Mouse (Mus musculus) midbrain, postnatal 0 days (tissue): ENCODE results near the gene Rxfp2. TPM values are rescaled to one million over a fixed set of nuclear protein-coding genes. Genes with fewer than 3 reads are reported as not detected.

ENCODE experiments used
- ATAC-seq: fragments of 200-750 bp; cut with Nextera tagmentation; 2 replicates; pipeline ENCODE4 v1.8.0; 2017; ENCODE audit warnings: moderate number of reproducible peaks, mild to moderate bottlenecking, moderate TSS enrichment, moderate library complexity; ENCODE audit not compliant: low FRiP score
- DNase-seq: peaks from one replicate; pipeline ENCODE4 v3.0.0-alpha.2; 2015; ENCODE audit warnings: low spot score
- H3K27ac ChIP-seq: fragments of 300-500 bp; sonication (generic); 2 replicates; pipeline ENCODE4 v1.5.1; 2014; ENCODE audit warnings: low read depth, mild to moderate bottlenecking, low read length, mixed read lengths
- H3K27me3 ChIP-seq: fragments of 300-500 bp; sonication (generic); 2 replicates; pipeline ENCODE4 v1.6.1; 2014; ENCODE audit warnings: low read length, control low read depth, mixed read lengths; ENCODE audit not compliant: insufficient read depth
- H3K36me3 ChIP-seq: fragments of 300-500 bp; sonication (generic); 2 replicates; pipeline ENCODE4 v1.6.1; 2014; ENCODE audit warnings: low read length, control low read depth, mixed read lengths; ENCODE audit not compliant: insufficient read depth
- H3K4me1 ChIP-seq: fragments of 300-500 bp; sonication (generic); 2 replicates; pipeline ENCODE4 v1.6.1; 2014; ENCODE audit warnings: mild to moderate bottlenecking, control low read depth, antibody characterized with exemption, low read length, mixed read lengths; ENCODE audit not compliant: insufficient read depth
- H3K4me2 ChIP-seq: fragments of 300-500 bp; sonication (generic); 2 replicates; pipeline ENCODE4 v1.6.1; 2014; ENCODE audit warnings: low read depth, mild to moderate bottlenecking, low read length, mixed read lengths; ENCODE audit not compliant: poor library complexity, severe bottlenecking
- H3K4me3 ChIP-seq: fragments of 300-500 bp; sonication (generic); 2 replicates; pipeline ENCODE4 v1.5.1; 2014; ENCODE audit warnings: low read depth, mild to moderate bottlenecking, low read length, moderate library complexity
- H3K9ac ChIP-seq: fragments of 300-500 bp; sonication (generic); replicated peaks from 2 replicates; pipeline ENCODE4 v1.6.1; 2014; ENCODE audit warnings: mild to moderate bottlenecking, low read length, moderate library complexity, mixed read lengths; ENCODE audit not compliant: poor library complexity, severe bottlenecking
- H3K9me3 ChIP-seq: fragments of 300-500 bp; sonication (generic); 2 replicates; pipeline ENCODE4 v1.6.1; 2016; ENCODE audit warnings: low read length, control low read depth
- CTCF ChIP-seq: IDR thresholded peaks from 2 replicates; pipeline ENCODE4 v1.5.1; 2016; ENCODE audit warnings: antibody characterized with exemption, mild to moderate bottlenecking
- WGBS: fragments of 180-500 bp; shearing (Covaris S2); extraction: QIAGEN DNeasy Blood & Tissue Kit; methylation state at CpG from one replicate; pipeline ENCODE4 v1.1.7; 2014; 5-methylcytosine and 5-hydroxymethylcytosine counted together
- polyA plus RNA-seq: library from polyadenylated mRNA; unstranded; fragments of >200 nt; fragmentation: Nextera tagmentation; extraction: Ambion mirVana; gene quantifications from 2 replicates; pipeline ENCODE4 v1.2.1, GENCODE M21; 2015
- total RNA-seq: library from RNA; depleted of rRNA; stranded (reverse); fragments of >200 nt; gene quantifications from 2 replicates; pipeline ENCODE4 v1.2.3, GENCODE M21; 2014

Gene Rxfp2
- total and polyA plus RNA-seq, 2 experiments from 2014 or later: 0.38 to 1.6 TPM

GRCm38 (mm10) chr5:150098754-150099153, 80.3 kb downstream of the Rxfp2 start:
- H3K9ac ChIP-seq: no peak overlapping the region
- 96% methylated on average over 12 of the region's 12 CpGs for WGBS
- H3K36me3 ChIP-seq: no peaks in the 10 kb centered on the region
- ATAC-seq (no peak), DNase-seq (no peak)
- H3K4me3 ChIP-seq: no peak overlapping the region
- no peak overlapping the region for H3K4me2 ChIP-seq
- H3K27ac ChIP-seq: no peak overlapping the region
- H3K9me3 ChIP-seq: no peaks in the 10 kb centered on the region
- H3K27me3 ChIP-seq: no peaks in the 10 kb centered on the region
- H3K4me1 ChIP-seq: no peaks in the 10 kb centered on the region
- TF ChIP-seq CTCF: no peak

GRCm38 (mm10) chr5:150101789-150102188, 83.3 kb downstream of the Rxfp2 start:
- no peaks in the 10 kb centered on the region for H3K4me1 ChIP-seq
- no peak for TF ChIP-seq CTCF
- H3K27me3 ChIP-seq: no peaks in the 10 kb centered on the region
- no peaks in the 10 kb centered on the region for H3K36me3 ChIP-seq
- DNase-seq (no peak), ATAC-seq (no peak)
- no peak overlapping the region for H3K27ac ChIP-seq
- H3K9ac ChIP-seq: no peak overlapping the region
- 86% methylated on average over 11 of the region's 11 CpGs for WGBS
- H3K4me3 ChIP-seq: no peak overlapping the region
- H3K4me2 ChIP-seq: no peak overlapping the region
- H3K9me3 ChIP-seq: no peaks in the 10 kb centered on the region

GRCm38 (mm10) chr5:150106358-150106757, 87.9 kb downstream of the Rxfp2 start:
- Histone ChIP-seq H3K36me3 (no peaks in the 10 kb centered on the region), H3K27ac (no peak overlapping the region), H3K4me2 (no peak overlapping the region), H3K9me3 (no peaks in the 10 kb centered on the region), H3K27me3 (no peaks in the 10 kb centered on the region), H3K9ac (no peak overlapping the region), H3K4me3 (no peak overlapping the region), H3K4me1 (no peaks in the 10 kb centered on the region)
- WGBS: 83% methylated on average over 7 of the region's 7 CpGs
- DNase-seq (no peak), ATAC-seq (no peak)
- TF ChIP-seq CTCF: no peak

- Histone ChIP-seq H3K36me3 (no peaks in the 10 kb centered on the region), H3K4me2 (no peak overlapping the region), H3K27me3 (no peaks in the 10 kb centered on the region), H3K9ac (no peak overlapping the region), H3K27ac (no peak overlapping the region), H3K4me1 (peaks cover 2% of the 10 kb centered on the region), H3K4me3 (no peak overlapping the region), H3K9me3 (no peaks in the 10 kb centered on the region)
- DNase-seq (no peak), ATAC-seq (no peak)
- no peak for TF ChIP-seq CTCF
- WGBS: 40% methylated on average over 8 of the region's 8 CpGs
Measured at GRCm38 (mm10) chr5:150111236-150111635, 92.8 kb downstream of the Rxfp2 start.

- H3K4me2 ChIP-seq: no peak overlapping the region
- 84% methylated on average over 7 of the region's 7 CpGs for WGBS
- no peaks in the 10 kb centered on the region for H3K36me3 ChIP-seq
- no peaks in the 10 kb centered on the region for H3K27me3 ChIP-seq
- TF ChIP-seq CTCF: peak; percentile 63
- peaks cover 4% of the 10 kb centered on the region for H3K4me1 ChIP-seq
- H3K27ac ChIP-seq: no peak overlapping the region
- ATAC-seq: no peak
- no peaks in the 10 kb centered on the region for H3K9me3 ChIP-seq
- H3K4me3 ChIP-seq: no peak overlapping the region
- no peak for DNase-seq
- H3K9ac ChIP-seq: no peak overlapping the region
Measured at GRCm38 (mm10) chr5:150114007-150114406, 95.5 kb downstream of the Rxfp2 start.

- no peak for TF ChIP-seq CTCF
- DNase-seq: no peak
Measured at GRCm38 (mm10) chr5:150114778-150115177, 96.3 kb downstream of the Rxfp2 start.

More at GRCm38 (mm10) chr5:150114778-150115177, 96.3 kb downstream of the Rxfp2 start:
- H3K27me3 ChIP-seq: no peaks in the 10 kb centered on the region
- no peak for ATAC-seq
- H3K4me1 ChIP-seq: peaks cover 5% of the 10 kb centered on the region
- H3K27ac ChIP-seq: no peak overlapping the region
- H3K4me2 ChIP-seq: no peak overlapping the region
- no peak overlapping the region for H3K9ac ChIP-seq
- WGBS: 87% methylated on average over 4 of the region's 4 CpGs
- no peaks in the 10 kb centered on the region for H3K36me3 ChIP-seq
- no peak overlapping the region for H3K4me3 ChIP-seq
- no peaks in the 10 kb centered on the region for H3K9me3 ChIP-seq
